Mouse (Mus musculus) right cerebral cortex, adult 2 months (tissue): ENCODE data around the gene Mad2l1.

ENCODE experiments used
- DNase-seq, 2 experiments: peaks; one replicate each; pipeline ENCODE4 v3.0.0; 2021 to 2022; ENCODE audit warnings: low spot score in 2 of 2

Gene Mad2l1

DNA sequence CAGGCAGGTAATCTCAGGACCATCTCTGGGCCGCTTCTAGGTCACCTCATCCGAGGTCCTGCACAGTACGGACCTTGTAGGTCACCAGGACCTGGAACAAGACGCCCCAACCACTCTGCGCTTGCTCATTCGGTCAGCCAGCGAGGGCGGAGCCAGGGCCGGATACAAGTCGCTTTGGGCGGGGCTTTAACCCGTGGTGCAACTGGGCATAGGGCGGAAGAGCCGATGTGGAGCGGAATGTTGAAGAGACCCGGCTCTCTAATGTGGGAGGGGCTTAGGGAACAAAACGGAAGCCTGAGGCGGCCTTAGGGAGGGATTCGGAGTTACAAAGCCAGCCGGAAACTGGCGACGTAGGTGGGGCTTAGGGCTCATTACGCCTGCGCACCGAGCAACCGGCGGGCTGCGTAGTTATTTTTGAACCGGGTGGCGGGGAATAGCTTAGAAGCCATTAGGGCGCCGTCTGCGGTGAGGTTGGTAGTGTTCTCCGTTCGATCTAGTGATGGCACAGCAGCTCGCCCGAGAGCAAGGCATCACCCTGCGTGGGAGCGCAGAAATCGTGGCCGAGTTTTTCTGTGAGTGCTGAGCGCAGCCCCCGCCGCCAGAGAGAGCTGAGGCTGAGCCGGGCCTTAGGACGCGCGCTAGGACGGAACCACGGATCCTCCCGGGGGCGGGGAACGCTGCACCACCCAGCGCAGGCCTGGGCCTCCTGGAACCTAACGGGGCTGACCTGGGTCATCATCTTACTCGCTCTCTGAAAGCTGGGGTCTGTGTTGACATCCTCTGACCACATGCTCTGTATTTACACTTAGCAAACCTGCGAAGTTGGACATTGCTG is at the start of gene Mad2l1:
Mad2l1 (plus strand) TSS at position 363 of the 835 bp plus-strand sequence.
- peak; percentile 94 to 97 for DNase-seq

DNA sequence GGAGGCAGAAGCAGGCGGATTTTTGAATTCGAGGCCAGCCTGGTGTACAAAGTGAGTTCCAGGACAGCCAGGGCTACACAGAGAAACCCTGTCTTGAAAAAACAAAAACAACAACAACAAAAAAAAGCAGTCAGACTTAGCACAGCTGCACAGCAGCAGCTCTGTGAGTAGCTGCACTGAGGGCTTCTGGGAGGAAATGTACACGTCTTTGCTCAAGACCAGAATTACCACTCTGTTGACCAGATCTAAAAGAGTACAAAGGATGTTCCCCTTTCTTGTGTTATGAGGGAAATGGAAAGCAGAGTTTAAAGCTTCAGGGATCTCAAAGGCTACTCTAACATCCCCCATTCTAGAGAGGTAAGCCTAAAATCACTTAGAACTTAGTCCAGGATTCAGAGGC is 41.5 kb upstream of the Mad2l1 start:
- DNase-seq, result no peak

DNA sequence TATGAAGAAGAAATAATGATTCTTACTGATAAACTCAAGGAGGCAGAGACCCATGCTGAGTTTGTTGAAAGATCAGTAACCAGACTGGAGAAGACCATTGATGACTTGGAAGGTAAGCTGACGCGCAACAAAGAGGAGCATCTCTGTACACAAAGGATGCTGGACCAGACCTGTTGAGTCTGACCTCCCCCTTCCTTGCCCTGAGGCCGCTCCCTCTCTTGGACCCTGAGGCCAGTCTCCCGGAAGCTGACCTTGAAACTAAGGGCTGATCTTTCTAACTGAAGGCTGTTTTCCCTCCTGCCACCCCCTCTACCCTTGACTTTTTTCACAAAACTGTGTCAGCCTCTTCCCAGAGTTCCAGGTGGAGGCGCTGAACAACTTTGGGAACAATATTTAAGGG is 18.8 kb upstream of the Mad2l1 start:
- no peak for DNase-seq

DNA sequence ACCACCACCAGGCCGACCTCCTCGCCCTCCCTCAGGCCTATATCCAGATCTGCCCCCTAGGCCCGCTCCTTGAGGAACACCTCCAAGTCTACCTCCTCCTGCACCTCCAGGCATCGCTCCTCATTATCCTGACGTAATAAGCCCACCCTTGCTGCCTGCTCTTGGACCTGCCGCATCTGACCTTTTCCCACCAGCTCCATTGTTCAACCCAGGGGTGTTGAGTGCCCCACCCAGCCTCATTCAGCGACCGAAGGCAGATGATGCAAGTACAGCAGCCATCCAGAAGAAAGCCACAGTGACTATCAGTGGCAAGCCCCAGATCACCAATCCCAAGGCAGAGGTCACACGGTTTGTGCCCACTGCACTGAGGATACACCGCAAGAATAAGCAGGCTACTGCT is 6.8 kb upstream of the Mad2l1 start:
- no peak for DNase-seq

DNA sequence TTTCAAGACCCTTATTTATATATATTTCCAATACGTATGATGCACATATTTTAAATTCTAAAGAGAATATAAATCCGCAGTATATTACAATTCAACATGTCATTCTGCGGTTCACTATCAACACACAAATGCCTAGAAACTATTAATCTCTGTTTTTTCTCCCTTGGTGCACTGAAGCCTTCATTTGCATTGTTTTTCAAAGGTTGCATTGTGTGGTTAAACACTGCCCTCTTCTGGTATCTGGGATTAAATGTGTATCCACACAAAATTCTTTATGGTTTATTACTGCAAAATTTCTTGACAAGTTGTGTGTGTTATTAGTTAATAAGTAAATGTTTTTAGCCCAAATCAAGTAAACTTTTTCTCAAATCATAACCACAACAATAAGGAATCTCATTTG is 1.9 kb upstream of the Mad2l1 start:
- peak in 1 of 2 experiments; percentile 34 for DNase-seq

DNA sequence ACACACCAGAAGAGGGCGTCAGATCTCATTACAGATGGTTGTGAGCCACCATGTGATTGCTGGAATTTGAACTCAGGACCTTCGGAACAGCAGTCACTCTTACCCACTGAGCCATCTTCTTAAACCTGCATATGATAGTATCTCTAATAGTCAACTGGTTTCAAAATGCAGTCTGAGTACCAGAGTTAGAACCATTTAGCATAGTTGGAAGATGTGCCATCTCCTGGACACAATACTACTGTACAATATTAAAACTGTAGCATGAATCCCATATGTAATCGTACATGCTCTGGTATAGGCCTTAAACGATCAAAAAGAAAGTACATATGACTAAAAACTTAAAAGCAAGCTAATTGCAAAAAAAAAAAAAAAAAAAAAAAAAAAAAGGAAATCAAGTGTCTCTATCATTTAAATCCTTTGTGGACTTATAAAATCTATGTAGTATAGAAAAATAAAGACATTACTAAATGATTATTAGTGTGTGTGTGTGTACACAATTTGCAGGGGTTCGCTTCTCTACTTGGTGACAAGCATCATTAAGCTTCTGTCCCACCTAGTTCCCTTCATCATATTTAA is 736 bp upstream of the Mad2l1 start:
- DNase-seq, result no peak

DNA sequence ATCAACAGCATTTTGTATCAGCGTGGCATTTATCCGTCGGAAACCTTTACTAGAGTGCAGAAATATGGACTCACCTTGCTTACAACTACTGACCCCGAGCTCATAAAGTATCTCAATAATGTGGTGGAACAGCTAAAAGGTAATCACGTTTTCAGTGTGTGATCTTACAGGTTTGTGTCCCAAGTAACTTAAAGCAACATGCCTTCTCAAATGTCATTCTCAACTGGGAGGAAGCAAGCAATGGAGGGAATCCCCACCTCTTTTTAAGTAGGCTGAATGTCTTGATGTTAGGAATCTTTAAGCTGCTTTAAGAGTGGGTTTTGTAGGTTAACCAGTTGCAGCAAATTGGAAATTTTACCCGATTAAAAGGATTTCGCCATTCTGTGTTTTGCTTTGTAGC is 776 bp downstream of the Mad2l1 start:
- DNase-seq, result no peak

DNA sequence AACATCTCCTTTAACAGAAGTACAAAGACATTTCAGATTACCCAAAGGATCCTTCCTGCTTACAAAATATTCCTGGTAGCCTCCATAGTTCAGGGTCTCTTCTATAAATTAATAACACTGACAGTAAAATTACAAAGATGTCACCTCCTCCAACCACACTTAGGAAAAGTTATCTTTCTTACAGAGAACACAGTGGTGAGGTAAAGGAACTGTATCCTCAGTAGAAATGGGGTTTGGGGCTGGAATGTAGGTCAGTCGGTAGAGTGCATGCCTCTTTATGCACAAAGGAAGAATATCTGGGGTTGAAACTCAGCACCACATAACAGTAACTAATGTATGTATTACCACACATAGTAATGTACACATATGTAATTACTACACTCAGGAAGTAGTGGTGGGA is 24.8 kb downstream of the Mad2l1 start, which contains the start of gene Vmn1r32:
Vmn1r32 (minus strand) TSS at position 101 of the 400 bp plus-strand sequence.
- DNase-seq, result no peak

DNA sequence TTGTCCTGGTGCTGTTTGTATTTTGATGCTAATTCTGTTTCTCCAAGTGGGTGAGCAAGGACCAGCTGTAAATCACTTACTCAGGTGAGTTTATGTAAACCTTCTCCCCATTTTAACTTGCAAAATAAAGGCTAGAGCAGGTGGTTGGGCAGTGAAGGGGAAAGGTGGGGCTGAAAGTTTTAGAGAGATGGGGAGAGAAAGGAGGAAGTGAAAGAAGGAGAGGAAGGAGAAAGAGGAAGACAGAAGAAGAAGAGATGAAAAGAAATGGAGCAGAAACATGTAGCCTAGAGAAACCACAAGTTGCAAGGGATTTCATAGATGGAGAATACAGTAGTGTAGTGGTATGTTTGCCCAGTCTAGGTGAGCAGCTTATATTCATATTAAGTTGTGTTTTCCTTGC is 60.6 kb downstream of the Mad2l1 start:
- no peak for DNase-seq
